Mouse (Mus musculus) heart, embryonic 10.5 days (tissue): Measurements from ENCODE around the gene Gart. TPM values are rescaled to one million over a fixed set of nuclear protein-coding genes. Genes with fewer than 3 reads are reported as not detected.

Experiments
- DNase-seq: peaks from one replicate; pipeline ENCODE4 v3.0.0-alpha.2; 2017; ENCODE audit warnings: low spot score
- H3K27ac ChIP-seq: fragments of 300-500 bp; sonication (generic); 2 replicates; pipeline ENCODE4 v1.5.1; 2016; ENCODE audit warnings: mild to moderate bottlenecking
- H3K27me3 ChIP-seq: fragments of 300-500 bp; sonication (generic); 2 replicates; pipeline ENCODE4 v1.6.1; 2016; ENCODE audit warnings: mild to moderate bottlenecking; ENCODE audit not compliant: poor library complexity, insufficient read depth, severe bottlenecking
- H3K36me3 ChIP-seq: fragments of 300-500 bp; sonication (generic); 2 replicates; pipeline ENCODE4 v1.6.1; 2016; ENCODE audit warnings: mild to moderate bottlenecking, moderate library complexity
- H3K4me1 ChIP-seq: fragments of 300-500 bp; sonication (generic); 2 replicates; pipeline ENCODE4 v1.6.1; 2016; ENCODE audit warnings: mild to moderate bottlenecking
- H3K4me3 ChIP-seq: fragments of 300-500 bp; sonication (generic); 2 replicates; pipeline ENCODE4 v1.5.1; 2016; ENCODE audit warnings: mild to moderate bottlenecking, moderate library complexity
- H3K9me3 ChIP-seq: fragments of 300-500 bp; sonication (generic); 2 replicates; pipeline ENCODE4 v1.6.1; 2016; ENCODE audit warnings: mild to moderate bottlenecking, moderate library complexity
- WGBS: fragments of 180-500 bp; shearing (Covaris S2); methylation state at CpG from one replicate; pipeline ENCODE4 v1.1.7; 2016; 5-methylcytosine and 5-hydroxymethylcytosine counted together
- polyA plus RNA-seq: library from polyadenylated mRNA; unstranded; fragments of >200 nt; fragmentation: Nextera tagmentation; extraction: Ambion mirVana; gene quantifications from 2 replicates; pipeline ENCODE4 v1.2.1, GENCODE M21; 2016

Gene Gart
- polyA plus RNA-seq, 1 experiment from 2014 or later = 144 TPM

- H3K36me3 ChIP-seq = peaks cover 42% of the 10 kb centered on the region
- WGBS = 10% methylated on average over 39 of the region's 39 CpGs
- peaks cover 14% of the 10 kb centered on the region; the same call in 1 of the 2 replicates for H3K27me3 ChIP-seq
- peak; percentile 88 for DNase-seq
- peak within 1 kb of the TSS; percentile 78 for H3K27ac ChIP-seq
- no peaks in the 10 kb centered on the region for H3K9me3 ChIP-seq
- peaks cover 5% of the 10 kb centered on the region; the same call in 1 of the 2 replicates for H3K4me1 ChIP-seq
- peak within 1 kb of the TSS; percentile 72 for H3K4me3 ChIP-seq
Measured at GRCm38 (mm10) chr16:91618511-91619501, 27.9 kb downstream of the Gart start, which contains the start of gene Dnajc28. Dnajc28 (minus strand) TSS chr16:91619026.

GRCm38 (mm10) chr16:91614552-91614951, 32.2 kb downstream of the Gart start:
- no peak overlapping the region for H3K27ac ChIP-seq
- H3K4me1 ChIP-seq = peaks cover 15% of the 10 kb centered on the region
- H3K27me3 ChIP-seq = peaks cover 14% of the 10 kb centered on the region; the same call in 1 of the 2 replicates
- no peaks in the 10 kb centered on the region for H3K36me3 ChIP-seq
- H3K9me3 ChIP-seq = no peaks in the 10 kb centered on the region
- 81% methylated on average over 6 of the region's 6 CpGs for WGBS
- H3K4me3 ChIP-seq = no peak overlapping the region
- DNase-seq = no peak

GRCm38 (mm10) chr16:91612525-91612924, 34.2 kb downstream of the Gart start:
- Histone ChIP-seq H3K4me3 (no peak overlapping the region), H3K27me3 (peaks cover 9% of the 10 kb centered on the region; the same call in 1 of the 2 replicates), H3K36me3 (no peaks in the 10 kb centered on the region), H3K4me1 (peaks cover 10% of the 10 kb centered on the region), H3K27ac (no peak overlapping the region), H3K9me3 (no peaks in the 10 kb centered on the region)
- WGBS = 61% methylated on average over 5 of the region's 5 CpGs
- DNase-seq = no peak

- no peak for DNase-seq
- no peak overlapping the region for H3K4me3 ChIP-seq
- no peaks in the 10 kb centered on the region for H3K36me3 ChIP-seq
- no peaks in the 10 kb centered on the region for H3K9me3 ChIP-seq
- H3K4me1 ChIP-seq = peaks cover 10% of the 10 kb centered on the region
- H3K27me3 ChIP-seq = no peaks in the 10 kb centered on the region
- H3K27ac ChIP-seq = no peak overlapping the region
- WGBS = 71% methylated on average over 11 of the region's 11 CpGs
Measured at GRCm38 (mm10) chr16:91611248-91611647, 35.5 kb downstream of the Gart start.

- Histone ChIP-seq H3K36me3 (no peaks in the 10 kb centered on the region), H3K4me3 (no peak overlapping the region), H3K27ac (no peak overlapping the region), H3K9me3 (no peaks in the 10 kb centered on the region), H3K27me3 (no peaks in the 10 kb centered on the region), H3K4me1 (peaks cover 10% of the 10 kb centered on the region)
- WGBS = 82% methylated on average over 9 of the region's 9 CpGs
- DNase-seq = no peak
Measured at GRCm38 (mm10) chr16:91609501-91610245, 37.1 kb downstream of the Gart start.

- WGBS = 85% methylated on average over 8 of the region's 8 CpGs
- no peaks in the 10 kb centered on the region for H3K27me3 ChIP-seq
- no peak for DNase-seq
- no peak overlapping the region for H3K27ac ChIP-seq
- H3K9me3 ChIP-seq = no peaks in the 10 kb centered on the region
- peaks cover 1% of the 10 kb centered on the region; the same call in 1 of the 2 replicates for H3K4me1 ChIP-seq
- H3K36me3 ChIP-seq = no peaks in the 10 kb centered on the region
- no peak overlapping the region for H3K4me3 ChIP-seq
Measured at GRCm38 (mm10) chr16:91606958-91607357, 39.8 kb downstream of the Gart start.

- Histone ChIP-seq H3K4me3 (no peak overlapping the region), H3K9me3 (no peaks in the 10 kb centered on the region), H3K27ac (no peak overlapping the region), H3K4me1 (no peaks in the 10 kb centered on the region), H3K36me3 (no peaks in the 10 kb centered on the region), H3K27me3 (no peaks in the 10 kb centered on the region)
- no peak for DNase-seq
- WGBS = 78% methylated on average over 6 of the region's 6 CpGs
Measured at GRCm38 (mm10) chr16:91605156-91605555, 41.6 kb downstream of the Gart start.

GRCm38 (mm10) chr16:91601693-91602092, 45.1 kb downstream of the Gart start:
- DNase-seq = no peak
- Histone ChIP-seq H3K4me1 (peaks cover 11% of the 10 kb centered on the region), H3K27ac (no peak overlapping the region), H3K27me3 (peaks cover 10% of the 10 kb centered on the region), H3K36me3 (no peaks in the 10 kb centered on the region), H3K4me3 (no peak overlapping the region), H3K9me3 (no peaks in the 10 kb centered on the region)
- 65% methylated on average over 9 of the region's 9 CpGs for WGBS

GRCm38 (mm10) chr16:91601081-91601480, 45.7 kb downstream of the Gart start:
- peaks cover 10% of the 10 kb centered on the region for H3K27me3 ChIP-seq
- no peaks in the 10 kb centered on the region for H3K36me3 ChIP-seq
- H3K27ac ChIP-seq = no peak overlapping the region
- peaks cover 15% of the 10 kb centered on the region for H3K4me1 ChIP-seq
- H3K4me3 ChIP-seq = no peak overlapping the region
- 67% methylated on average over 4 of the region's 4 CpGs for WGBS
- no peaks in the 10 kb centered on the region for H3K9me3 ChIP-seq
- DNase-seq = no peak

GRCm38 (mm10) chr16:91599242-91599641, 47.5 kb downstream of the Gart start:
- no peaks in the 10 kb centered on the region for H3K9me3 ChIP-seq
- no peak overlapping the region for H3K4me3 ChIP-seq
- DNase-seq = no peak
- H3K27ac ChIP-seq = no peak overlapping the region
- peaks cover 20% of the 10 kb centered on the region for H3K4me1 ChIP-seq
- peaks cover 10% of the 10 kb centered on the region for H3K27me3 ChIP-seq
- no peaks in the 10 kb centered on the region for H3K36me3 ChIP-seq

GRCm38 (mm10) chr16:91597672-91598010, 49.1 kb downstream of the Gart start, which contains the start of gene Tmem50b:
Tmem50b (minus strand) TSS chr16:91597800.
- DNase-seq = peak; percentile 99
- peaks cover 23% of the 10 kb centered on the region for H3K4me1 ChIP-seq
- H3K36me3 ChIP-seq = peaks cover 4% of the 10 kb centered on the region
- H3K4me3 ChIP-seq = peak within 1 kb of the TSS; percentile 93
- WGBS = under 1% methylated on average over 34 of the region's 34 CpGs
- H3K9me3 ChIP-seq = no peaks in the 10 kb centered on the region
- peak within 1 kb of the TSS; percentile 90 for H3K27ac ChIP-seq
- peaks cover 10% of the 10 kb centered on the region for H3K27me3 ChIP-seq

GRCm38 (mm10) chr16:91596779-91597671, 49.7 kb downstream of the Gart start:
- peaks cover 10% of the 10 kb centered on the region for H3K27me3 ChIP-seq
- peaks cover 8% of the 10 kb centered on the region for H3K36me3 ChIP-seq
- peak overlapping the region; percentile 93 for H3K4me3 ChIP-seq
- peak overlapping the region; percentile 90 for H3K27ac ChIP-seq
- WGBS = under 1% methylated on average over 74 of the region's 75 CpGs
- no peak for DNase-seq
- no peaks in the 10 kb centered on the region for H3K9me3 ChIP-seq
- H3K4me1 ChIP-seq = peaks cover 27% of the 10 kb centered on the region
